Mouse (Mus musculus): ENCODE results near the gene Snapc3. TPM values are rescaled to one million over a fixed set of nuclear protein-coding genes. Genes with fewer than 3 reads are reported as not detected.
"Not testable (repeated sequence)": the region's sequence is repeated elsewhere in the genome, so short reads cannot be mapped to it uniquely, and the experiment has no call there.

The Snapc3 gene
- total RNA-seq, 2 experiments from 2014 or later = 37.0 to 39.7 TPM

- TF ChIP-seq CTCF (conservative IDR thresholded peaks at IDR 0.05) = peak; percentile 73
- H3K27ac ChIP-seq = peak within 1 kb of the TSS; percentile 100
- peak; percentile 79 to 93 for DNase-seq (ENCODE audit: low spot score in 2 of 2)
- H3K4me3 ChIP-seq = peak within 1 kb of the TSS; percentile 86
Observed at GRCm38 (mm10) chr4:83486117-83486901, 68.8 kb downstream of the Snapc3 start, which contains the start of gene Psip1. Psip1 (minus strand) TSS chr4:83486459.

- no peak for DNase-seq (ENCODE audit: low spot score in 2 of 2)
- no peak for TF ChIP-seq CTCF (conservative IDR thresholded peaks at IDR 0.05)
- no peak overlapping the region for H3K27ac ChIP-seq
- H3K4me3 ChIP-seq = no peak overlapping the region
Observed at GRCm38 (mm10) chr4:83489121-83489520, 71.6 kb downstream of the Snapc3 start.

GRCm38 (mm10) chr4:83493112-83493511 lies 75.6 kb downstream of the Snapc3 start:
- TF ChIP-seq CTCF (conservative IDR thresholded peaks at IDR 0.05) = peak; percentile 49
- Histone ChIP-seq H3K4me3 (no peak overlapping the region), H3K27ac (no peak overlapping the region)
- DNase-seq (ENCODE audit: low spot score in 2 of 2) = no peak

- H3K27ac ChIP-seq; H3K4me3 ChIP-seq; DNase-seq (ENCODE audit: low spot score in 2 of 2): not testable (repeated sequence)
Observed at GRCm38 (mm10) chr4:83497013-83497412, 79.5 kb downstream of the Snapc3 start.

GRCm38 (mm10) chr4:83500154-83501036 lies 82.9 kb downstream of the Snapc3 start:
- peak; percentile 23 for DNase-seq (ENCODE audit: low spot score in 2 of 2)
- TF ChIP-seq CTCF (conservative IDR thresholded peaks at IDR 0.05) = peak; percentile 28; the same call in 1 of the 2 replicates
- Histone ChIP-seq H3K27ac (peak overlapping the region; percentile 75), H3K4me3 (peak overlapping the region; percentile 51)

- H3K4me3 ChIP-seq = peak overlapping the region; percentile 51
- no peak overlapping the region for H3K27ac ChIP-seq
- no peak for DNase-seq (ENCODE audit: low spot score in 2 of 2)
- TF ChIP-seq CTCF (conservative IDR thresholded peaks at IDR 0.05) = no peak
Observed at GRCm38 (mm10) chr4:83501037-83501430, 83.5 kb downstream of the Snapc3 start.

- TF ChIP-seq CTCF (conservative IDR thresholded peaks at IDR 0.05) = no peak
- no peak overlapping the region for H3K4me3 ChIP-seq
- no peak for DNase-seq (ENCODE audit: low spot score in 2 of 2)
- H3K27ac ChIP-seq = no peak overlapping the region
Observed at GRCm38 (mm10) chr4:83509600-83509999, 92.1 kb downstream of the Snapc3 start.

GRCm38 (mm10) chr4:83511083-83511482 lies 93.6 kb downstream of the Snapc3 start:
- TF ChIP-seq CTCF (conservative IDR thresholded peaks at IDR 0.05) = no peak
- Histone ChIP-seq H3K4me3 (no peak overlapping the region), H3K27ac (no peak overlapping the region)
- no peak for DNase-seq (ENCODE audit: low spot score in 2 of 2)

GRCm38 (mm10) chr4:83512217-83512616 lies 94.7 kb downstream of the Snapc3 start:
- no peak overlapping the region for H3K27ac ChIP-seq
- TF ChIP-seq CTCF (conservative IDR thresholded peaks at IDR 0.05) = no peak
- no peak overlapping the region for H3K4me3 ChIP-seq
- DNase-seq (ENCODE audit: low spot score in 2 of 2) = no peak

- no peak overlapping the region for H3K4me3 ChIP-seq
- TF ChIP-seq CTCF (conservative IDR thresholded peaks at IDR 0.05) = no peak
- no peak overlapping the region for H3K27ac ChIP-seq
- no peak for DNase-seq (ENCODE audit: low spot score in 2 of 2)
Observed at GRCm38 (mm10) chr4:83512644-83513043, 95.1 kb downstream of the Snapc3 start.

GRCm38 (mm10) chr4:83514183-83514582 lies 96.7 kb downstream of the Snapc3 start:
- Histone ChIP-seq H3K4me3 (no peak overlapping the region), H3K27ac (no peak overlapping the region)
- no peak for DNase-seq (ENCODE audit: low spot score in 2 of 2)
- TF ChIP-seq CTCF (conservative IDR thresholded peaks at IDR 0.05) = no peak

- DNase-seq (ENCODE audit: low spot score in 2 of 2) = peak in 1 of 2 experiments; percentile 28
- Histone ChIP-seq H3K27ac (no peak overlapping the region), H3K4me3 (no peak overlapping the region)
- TF ChIP-seq CTCF (conservative IDR thresholded peaks at IDR 0.05) = peak; percentile 68
Observed at GRCm38 (mm10) chr4:83514976-83515669, 97.6 kb downstream of the Snapc3 start.

GRCm38 (mm10) chr4:83516144-83516543 lies 98.6 kb downstream of the Snapc3 start:
- H3K27ac ChIP-seq; DNase-seq (ENCODE audit: low spot score in 2 of 2); H3K4me3 ChIP-seq: not testable (repeated sequence)

Other genes starting within 250 kb of the Snapc3 start
- 10 to 100 TPM; 34.6 to 37.0 TPM for gene Ttc39b, start 93.5 kb upstream of the Snapc3 start, total RNA-seq (2021)
- gene Psip1, start 68.7 kb downstream of the Snapc3 start, total RNA-seq (2021) = 100 to 1,000 TPM; 215 to 218 TPM
- 1 to 10 TPM; 4.1 to 5.1 TPM for gene Ccdc171, start 107.8 kb downstream of the Snapc3 start, total RNA-seq (2021)

Measured in layer of hippocampus, adult 2 months (tissue).